Mouse (Mus musculus): ENCODE data around the gene Hnrnpu. TPM values are rescaled to one million over a fixed set of nuclear protein-coding genes. Genes with fewer than 3 reads are reported as not detected.

Hnrnpu gene
- total RNA-seq, 4 experiments from 2014 or later, result 359 to 418 (median 395) TPM

DNA sequence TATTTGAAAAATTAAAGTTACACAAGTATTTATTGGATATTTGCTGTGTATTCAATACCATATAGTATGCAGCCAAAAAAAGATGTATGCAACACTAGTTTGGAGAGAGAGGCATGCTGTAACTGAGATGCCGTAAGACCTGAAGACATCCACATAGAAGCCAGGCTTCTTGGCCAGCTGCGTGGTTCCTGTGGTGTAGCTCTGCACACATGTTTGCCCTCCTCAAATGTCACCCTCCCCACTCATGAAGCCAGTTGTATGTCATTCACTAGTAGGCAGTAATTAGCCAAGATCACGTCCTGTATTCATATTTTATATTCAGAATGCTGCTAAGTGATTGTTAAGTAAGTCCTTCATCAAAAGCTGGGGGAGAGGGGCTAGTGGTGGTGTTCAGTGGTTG lies 3.8 kb upstream of the Hnrnpu start:
- no peak for DNase-seq (ENCODE audit: low spot score in 2 of 2)

GRCm38 (mm10) chr1:178340213-178340612 lies 2.6 kb upstream of the Hnrnpu start:
- no peak for DNase-seq (ENCODE audit: low spot score in 2 of 2)

GRCm38 (mm10) chr1:178338318-178338641 lies 683 bp upstream of the Hnrnpu start:
- no peak for DNase-seq (ENCODE audit: low spot score in 2 of 2)

DNA sequence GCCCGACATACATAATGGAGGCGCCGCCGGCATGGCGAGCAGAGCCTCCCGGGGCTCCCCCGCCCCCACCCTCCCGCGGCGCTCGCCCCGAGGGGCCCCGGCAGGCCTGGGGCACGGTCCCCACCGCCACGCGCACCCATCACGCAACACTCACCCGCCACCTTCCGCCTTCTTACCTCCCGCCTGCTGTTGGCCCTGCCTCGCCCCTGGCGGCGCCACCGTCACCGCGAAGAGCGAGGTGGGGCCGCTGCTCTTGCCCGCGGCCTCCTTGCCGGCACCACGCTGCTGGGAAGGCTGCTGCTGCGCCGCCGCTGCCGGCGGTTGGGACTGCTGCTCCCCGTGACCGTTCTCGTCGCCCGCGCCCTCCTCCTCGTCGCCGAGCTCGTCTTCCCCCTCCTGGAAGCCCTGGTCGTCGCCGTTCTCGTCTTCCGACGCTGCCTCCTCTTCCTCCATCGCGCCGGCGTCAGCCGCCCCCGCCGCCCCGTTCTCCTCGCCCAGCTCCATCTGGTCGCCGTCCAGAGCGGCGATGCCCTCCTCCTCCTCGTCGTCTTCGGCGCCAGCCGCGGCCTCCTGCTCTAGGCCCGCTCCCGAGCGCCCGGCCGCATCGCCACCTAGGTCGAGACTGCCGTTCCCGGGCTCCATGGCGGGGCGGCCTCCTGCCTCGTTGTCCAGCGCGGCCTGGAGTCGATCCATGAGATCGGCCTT lies 668 bp downstream of the Hnrnpu start:
- DNase-seq (ENCODE audit: low spot score in 2 of 2), result no peak

DNA sequence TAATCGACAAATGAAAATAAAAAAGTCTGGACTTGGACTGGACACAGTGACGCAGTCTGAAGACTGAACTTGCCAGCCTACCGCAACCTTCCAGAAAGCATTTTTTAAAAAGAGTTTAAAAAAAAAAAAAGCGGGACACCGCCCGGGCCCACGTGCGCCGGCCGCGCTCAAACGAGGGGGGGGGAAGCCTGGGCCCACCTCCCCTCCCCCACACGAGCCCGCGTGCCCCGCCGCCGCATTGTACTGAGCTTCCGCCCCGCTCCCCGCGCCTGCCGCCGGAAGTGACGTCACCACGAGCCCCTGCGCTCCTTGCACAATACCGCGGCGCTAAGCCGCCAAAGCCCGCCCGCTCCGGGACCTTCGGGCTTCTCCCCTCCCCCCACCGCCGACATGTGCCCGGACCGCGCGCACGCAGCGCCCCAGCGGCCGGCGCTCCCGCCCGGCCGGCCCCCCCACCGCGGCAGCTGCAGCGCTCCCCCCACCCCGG lies 1.3 kb downstream of the Hnrnpu start:
- DNase-seq (ENCODE audit: low spot score in 2 of 2), result peak; percentile 77 to 92

- no peak for DNase-seq (ENCODE audit: low spot score in 2 of 2)
Observed at GRCm38 (mm10) chr1:178335860-178336261, 1.7 kb downstream of the Hnrnpu start.

DNA sequence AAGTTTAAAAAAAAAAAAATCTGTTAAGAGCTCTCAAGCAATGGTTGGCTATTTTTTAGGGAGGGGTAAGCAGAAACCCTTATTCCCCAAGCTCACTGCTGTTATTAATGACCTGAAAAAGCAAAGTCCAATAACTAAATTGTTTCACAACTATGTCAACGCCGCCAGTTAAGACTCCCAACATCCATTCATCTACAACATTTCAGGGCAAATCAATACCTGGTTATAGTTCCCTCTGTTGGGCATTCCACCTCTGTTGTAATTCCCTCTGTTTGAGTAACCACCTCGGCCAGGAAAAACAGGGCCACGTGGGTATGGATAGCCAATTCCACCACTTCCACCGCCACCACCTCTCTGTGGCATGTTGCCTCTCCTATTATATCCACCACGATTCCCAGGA lies 7.7 kb downstream of the Hnrnpu start:
- DNase-seq (ENCODE audit: low spot score in 2 of 2), result no peak

GRCm38 (mm10) chr1:178329017-178329416 lies 8.6 kb downstream of the Hnrnpu start:
- no peak for DNase-seq (ENCODE audit: low spot score in 2 of 2)

- no peak for DNase-seq (ENCODE audit: low spot score in 2 of 2)
Observed at GRCm38 (mm10) chr1:178326950-178327349, 10.6 kb downstream of the Hnrnpu start.

DNA sequence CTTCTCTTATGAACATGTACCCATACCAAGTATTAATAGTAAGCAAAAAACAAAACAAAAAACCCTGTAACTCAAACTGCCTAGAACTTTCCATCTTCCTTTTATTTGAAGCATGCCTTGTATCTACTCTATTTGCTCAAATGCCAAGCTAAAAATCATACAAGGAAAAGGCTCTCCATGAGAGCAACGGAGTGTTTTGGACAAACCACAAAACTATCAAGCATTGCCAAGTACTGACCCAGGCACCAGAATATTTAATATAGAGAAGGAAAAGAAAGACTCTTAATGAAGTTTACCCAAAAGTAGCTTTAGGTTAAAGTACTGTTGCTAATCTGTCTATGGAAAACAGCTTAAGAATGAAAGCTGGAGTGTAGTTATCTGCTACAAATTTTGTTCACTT lies 11.2 kb downstream of the Hnrnpu start:
- no peak for DNase-seq (ENCODE audit: low spot score in 2 of 2)

GRCm38 (mm10) chr1:178324568-178324967 lies 13.0 kb downstream of the Hnrnpu start:
- DNase-seq (ENCODE audit: low spot score in 2 of 2), result no peak

GRCm38 (mm10) chr1:178323235-178323634 lies 14.4 kb downstream of the Hnrnpu start:
- DNase-seq (ENCODE audit: low spot score in 2 of 2), result no peak

DNA sequence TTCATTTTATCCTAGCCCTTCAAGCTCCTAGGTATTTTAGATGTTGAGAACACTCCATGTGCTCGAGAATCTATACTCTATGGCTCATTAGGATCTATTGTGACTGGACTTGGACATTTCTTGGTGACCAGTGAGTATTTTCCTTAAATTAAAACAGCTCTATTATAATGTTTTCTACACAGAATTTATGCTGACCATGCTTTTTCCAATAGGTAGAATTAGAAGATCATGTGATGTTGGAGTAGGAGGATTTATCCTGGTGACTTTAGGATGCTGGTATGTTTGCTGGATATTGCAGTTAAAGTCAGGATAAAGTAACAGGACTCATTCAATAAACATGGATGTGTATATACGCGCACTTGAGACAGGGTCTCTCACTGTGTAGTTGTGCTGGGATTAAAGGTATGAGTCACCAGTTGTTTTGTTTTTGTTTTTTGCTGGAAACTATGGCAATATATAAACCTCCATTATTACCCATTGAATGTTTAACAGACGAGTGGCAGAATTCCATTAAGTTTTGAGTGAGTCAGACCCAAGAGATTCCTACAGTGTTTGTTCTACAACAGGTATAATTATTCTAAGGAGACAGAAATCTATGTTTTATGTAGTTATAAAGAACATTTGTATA lies 15.8 kb downstream of the Hnrnpu start:
- no peak for DNase-seq (ENCODE audit: low spot score in 2 of 2)

DNA sequence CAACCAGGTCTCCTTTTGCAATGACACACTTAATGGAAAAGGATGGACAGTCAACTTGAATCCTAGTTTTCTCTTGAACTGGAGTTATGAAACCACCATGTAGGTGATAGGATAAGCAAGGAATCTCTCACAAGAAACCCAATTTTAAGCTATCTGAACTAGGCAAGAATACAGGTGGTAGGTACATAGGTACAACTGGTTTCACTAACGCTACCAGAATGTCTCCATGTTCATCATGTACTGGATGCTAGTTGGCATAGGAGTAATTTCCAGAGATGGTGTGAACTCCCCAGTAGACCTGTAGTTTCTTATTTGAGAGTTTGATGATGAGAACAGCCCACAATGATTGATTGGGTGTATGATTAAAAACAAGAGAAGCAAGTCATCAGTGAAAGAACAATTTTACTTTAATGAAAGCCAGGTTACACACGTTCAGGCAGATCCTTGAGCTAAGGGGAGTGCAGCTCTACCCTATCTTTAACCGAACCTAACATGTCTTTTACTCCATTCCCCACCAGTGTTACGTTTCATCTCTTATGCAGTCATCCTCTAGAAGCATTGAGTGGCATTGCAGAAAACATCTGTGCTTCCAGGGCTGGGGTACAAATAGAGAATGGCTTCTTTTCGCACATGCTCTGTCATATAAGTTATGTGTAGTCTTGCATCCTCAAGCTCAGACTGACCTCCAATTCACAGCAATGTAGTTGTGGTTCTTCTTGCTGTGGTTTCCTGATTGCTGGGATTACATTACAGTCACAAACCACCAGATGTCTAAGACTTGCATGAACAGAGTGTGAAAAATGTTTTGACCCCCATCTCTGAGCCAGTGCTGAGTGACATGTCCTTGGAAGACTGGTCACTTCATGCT lies 16.6 kb downstream of the Hnrnpu start:
- no peak for DNase-seq (ENCODE audit: low spot score in 2 of 2)

GRCm38 (mm10) chr1:178320038-178320722 lies 17.4 kb downstream of the Hnrnpu start:
- DNase-seq (ENCODE audit: low spot score in 2 of 2), result no peak

- no peak for DNase-seq (ENCODE audit: low spot score in 2 of 2)
Observed at GRCm38 (mm10) chr1:178319295-178320037, 18.1 kb downstream of the Hnrnpu start.

- peak; percentile 92 to 94 for DNase-seq (ENCODE audit: low spot score in 2 of 2)
Observed at GRCm38 (mm10) chr1:178318389-178319184, 19.0 kb downstream of the Hnrnpu start, which contains the start of gene Cox20. TSS of gene Cox20 (plus strand) at chr1:178319130.

- DNase-seq (ENCODE audit: low spot score in 2 of 2), result no peak
Observed at GRCm38 (mm10) chr1:178318002-178318388, 19.6 kb downstream of the Hnrnpu start.

GRCm38 (mm10) chr1:178317275-178318001 lies 20.2 kb downstream of the Hnrnpu start:
- DNase-seq (ENCODE audit: low spot score in 2 of 2), result no peak
